Mouse (Mus musculus) embryonic fibroblast, embryonic 13.5 days (primary cell): ENCODE measurements at regions not wholly inside any gene's neighbourhood (a gene's known extent, or its start where the extent isn't known, plus 50 kb on each side); places are given as distances from the start of the nearest gene placed in this dataset.

Experiments
- CTCF ChIP-seq: IDR thresholded peaks from 2 replicates; pipeline ENCODE4 v1.5.1; 2011; ENCODE audit warnings: mild to moderate bottlenecking, control low read depth, low read length, moderate library complexity, borderline replicate concordance; ENCODE audit not compliant: insufficient read depth
- POLR2A ChIP-seq: IDR thresholded peaks from 2 replicates; pipeline ENCODE4 v1.6.1; 2011; ENCODE audit warnings: low read depth, mild to moderate bottlenecking, control low read depth, low read length, moderate library complexity

DNA sequence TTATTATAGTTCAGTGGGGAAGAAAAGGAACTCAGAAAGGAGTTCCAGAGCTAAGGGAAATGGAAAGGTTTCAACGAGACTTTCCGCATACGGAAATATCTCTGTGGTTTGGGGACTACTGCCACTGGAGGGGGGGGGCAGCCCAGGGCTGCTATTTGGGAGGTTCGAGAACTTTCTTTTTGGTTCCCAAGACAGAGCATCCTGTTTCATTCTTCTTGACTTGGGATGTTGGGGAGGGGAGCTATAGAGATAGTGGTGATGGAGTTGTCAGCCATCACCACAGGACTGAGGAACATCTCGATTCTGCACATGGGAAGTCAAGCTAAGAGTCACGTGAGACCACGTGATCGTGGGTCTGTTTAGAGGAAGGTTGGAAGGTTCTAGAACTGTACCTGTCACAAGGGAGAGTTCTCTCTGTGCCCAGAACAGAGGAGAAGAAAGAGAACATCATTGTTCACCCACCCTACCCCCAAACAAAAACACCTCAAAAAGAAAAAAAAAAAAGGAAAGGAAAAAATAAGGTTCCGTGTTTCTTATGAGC is 94.2 kb downstream of the Tsen15 start:
- no peak for TF ChIP-seq CTCF
- TF ChIP-seq POLR2A = no peak
